Mouse (Mus musculus) megakaryocyte, embryonic 14.5 days (primary cell): ENCODE results near the gene Rec8.

Experiments used
- FLI1 ChIP-seq: IDR thresholded peaks from 2 replicates; pipeline ENCODE4 v1.6.1; 2012; ENCODE audit warnings: low read length, inconsistent platforms, mixed read lengths
- GATA1 ChIP-seq: IDR thresholded peaks from 3 replicates; pipeline ENCODE4 v1.6.1; 2012; ENCODE audit warnings: mixed read lengths, low read length, inconsistent platforms, borderline replicate concordance

DNA sequence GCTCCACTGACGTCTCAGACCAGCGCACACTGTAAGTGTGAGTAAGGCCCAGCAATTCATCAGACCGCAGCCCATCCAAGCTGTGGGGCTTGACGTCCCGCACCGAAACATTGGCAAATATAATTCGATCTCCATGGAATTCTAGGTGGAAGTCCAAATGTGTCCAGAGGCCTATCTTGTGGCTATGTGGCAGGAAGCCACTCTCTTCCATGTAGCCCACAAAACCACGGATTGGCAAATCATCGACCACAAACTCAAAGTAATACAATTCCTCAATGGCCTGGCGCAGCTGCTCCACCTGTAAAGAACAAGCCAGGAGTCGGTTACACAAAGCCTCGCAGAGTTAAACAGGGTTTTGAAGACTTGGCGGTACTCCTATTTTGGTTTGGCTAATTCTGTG, 23.5 kb downstream of the Rec8 start:
- TF ChIP-seq GATA1 (no peak), FLI1 (no peak)
